Mouse (Mus musculus): ENCODE data around the gene Ces1g. TPM values are rescaled to one million over a fixed set of nuclear protein-coding genes. Genes with fewer than 3 reads are reported as not detected.

Ces1g gene
- polyA plus RNA-seq (2012): not detected in 2 replicates

GRCm38 (mm10) chr8:93337207-93337606, at the start of gene Ces1g:
Ces1g (minus strand) TSS chr8:93337308.
- TF ChIP-seq GATA1 (IDR thresholded peaks at IDR 0.05; ENCODE audit: low read length): no peak
- no peak for TF ChIP-seq TAL1 (IDR thresholded peaks at IDR 0.05; ENCODE audit: low read length)
- H3K27me3 ChIP-seq (ENCODE audit: control insufficient read depth): no peaks in the 10 kb centered on the region
- peaks cover 5% of the 10 kb centered on the region; the same call in 1 of the 2 replicates for H3K9me3 ChIP-seq (ENCODE audit: control insufficient read depth, low read length)
- H3K4me1 ChIP-seq (ENCODE audit: control insufficient read depth): no peaks in the 10 kb centered on the region
- no peaks in the 10 kb centered on the region for H3K36me3 ChIP-seq (ENCODE audit: control insufficient read depth)
- no peak within 1 kb of the TSS for H3K4me3 ChIP-seq (replicated peaks)

GRCm38 (mm10) chr8:93379625-93380024, 42.5 kb upstream of the Ces1g start, which contains the start of gene Ces1h:
Ces1h (minus strand) TSS chr8:93379725.
- Histone ChIP-seq H3K4me3 (replicated peaks) (no peak within 1 kb of the TSS), H3K36me3 (ENCODE audit: control insufficient read depth) (no peaks in the 10 kb centered on the region), H3K27me3 (ENCODE audit: control insufficient read depth) (no peaks in the 10 kb centered on the region), H3K4me1 (ENCODE audit: control insufficient read depth) (no peaks in the 10 kb centered on the region), H3K9me3 (ENCODE audit: control insufficient read depth, low read length) (no peaks in the 10 kb centered on the region)
- TF ChIP-seq GATA1 (IDR thresholded peaks at IDR 0.05; ENCODE audit: low read length): no peak

GRCm38 (mm10) chr8:93369481-93369880, 32.4 kb upstream of the Ces1g start:
- H3K36me3 ChIP-seq (ENCODE audit: control insufficient read depth): no peaks in the 10 kb centered on the region

GRCm38 (mm10) chr8:93360113-93360512, 23.0 kb upstream of the Ces1g start:
- no peaks in the 10 kb centered on the region for H3K27me3 ChIP-seq (ENCODE audit: control insufficient read depth)
- no peaks in the 10 kb centered on the region for H3K4me1 ChIP-seq (ENCODE audit: control insufficient read depth)
- no peaks in the 10 kb centered on the region; the same call in 1 of the 2 replicates for H3K9me3 ChIP-seq (ENCODE audit: control insufficient read depth, low read length)
- no peak overlapping the region for H3K4me3 ChIP-seq (replicated peaks)
- no peaks in the 10 kb centered on the region for H3K36me3 ChIP-seq (ENCODE audit: control insufficient read depth)
- TF ChIP-seq GATA1 (IDR thresholded peaks at IDR 0.05; ENCODE audit: low read length) (no peak), TAL1 (IDR thresholded peaks at IDR 0.05; ENCODE audit: low read length) (no peak)

More at GRCm38 (mm10) chr8:93369481-93369880, 32.4 kb upstream of the Ces1g start:
- TF ChIP-seq GATA1 (IDR thresholded peaks at IDR 0.05; ENCODE audit: low read length) (no peak), TAL1 (IDR thresholded peaks at IDR 0.05; ENCODE audit: low read length) (no peak)
- Histone ChIP-seq H3K27me3 (ENCODE audit: control insufficient read depth) (no peaks in the 10 kb centered on the region), H3K4me3 (replicated peaks) (no peak overlapping the region), H3K4me1 (ENCODE audit: control insufficient read depth) (no peaks in the 10 kb centered on the region), H3K9me3 (ENCODE audit: control insufficient read depth, low read length) (peaks cover 7% of the 10 kb centered on the region)

- H3K36me3 ChIP-seq (ENCODE audit: control insufficient read depth): no peaks in the 10 kb centered on the region
- no peak overlapping the region for H3K4me3 ChIP-seq (replicated peaks)
- H3K4me1 ChIP-seq (ENCODE audit: control insufficient read depth): no peaks in the 10 kb centered on the region
These were observed 2.4 kb upstream of the Ces1g start for GRCm38 (mm10) chr8:93339531-93339930.

GRCm38 (mm10) chr8:93332703-93333102, 4.4 kb downstream of the Ces1g start:
- Histone ChIP-seq H3K4me1 (ENCODE audit: control insufficient read depth) (no peaks in the 10 kb centered on the region), H3K4me3 (replicated peaks) (no peak overlapping the region), H3K36me3 (ENCODE audit: control insufficient read depth) (no peaks in the 10 kb centered on the region), H3K9me3 (ENCODE audit: control insufficient read depth, low read length) (peaks cover 8% of the 10 kb centered on the region; the same call in 1 of the 2 replicates), H3K27me3 (ENCODE audit: control insufficient read depth) (no peaks in the 10 kb centered on the region)
- TF ChIP-seq TAL1 (IDR thresholded peaks at IDR 0.05; ENCODE audit: low read length) (no peak), GATA1 (IDR thresholded peaks at IDR 0.05; ENCODE audit: low read length) (no peak)

More at GRCm38 (mm10) chr8:93339531-93339930, 2.4 kb upstream of the Ces1g start:
- Histone ChIP-seq H3K9me3 (ENCODE audit: control insufficient read depth, low read length) (no peaks in the 10 kb centered on the region; the same call in 1 of the 2 replicates), H3K27me3 (ENCODE audit: control insufficient read depth) (no peaks in the 10 kb centered on the region)
- TF ChIP-seq TAL1 (IDR thresholded peaks at IDR 0.05; ENCODE audit: low read length): no peak
- TF ChIP-seq GATA1 (IDR thresholded peaks at IDR 0.05; ENCODE audit: low read length): no peak

GRCm38 (mm10) chr8:93331151-93331550, 6.0 kb downstream of the Ces1g start:
- Histone ChIP-seq H3K4me3 (replicated peaks) (no peak overlapping the region), H3K9me3 (ENCODE audit: control insufficient read depth, low read length) (peaks cover 8% of the 10 kb centered on the region; the same call in 1 of the 2 replicates)

GRCm38 (mm10) chr8:93325123-93325522, 12.0 kb downstream of the Ces1g start:
- TF ChIP-seq GATA1 (IDR thresholded peaks at IDR 0.05; ENCODE audit: low read length): no peak
- no peak for TF ChIP-seq TAL1 (IDR thresholded peaks at IDR 0.05; ENCODE audit: low read length)
- H3K27me3 ChIP-seq (ENCODE audit: control insufficient read depth): no peaks in the 10 kb centered on the region
- H3K36me3 ChIP-seq (ENCODE audit: control insufficient read depth): no peaks in the 10 kb centered on the region
- no peaks in the 10 kb centered on the region for H3K4me1 ChIP-seq (ENCODE audit: control insufficient read depth)
- H3K9me3 ChIP-seq (ENCODE audit: control insufficient read depth, low read length): peaks cover 9% of the 10 kb centered on the region
- no peak overlapping the region for H3K4me3 ChIP-seq (replicated peaks)

More at GRCm38 (mm10) chr8:93331151-93331550, 6.0 kb downstream of the Ces1g start:
- Histone ChIP-seq H3K27me3 (ENCODE audit: control insufficient read depth) (no peaks in the 10 kb centered on the region), H3K4me1 (ENCODE audit: control insufficient read depth) (no peaks in the 10 kb centered on the region), H3K36me3 (ENCODE audit: control insufficient read depth) (no peaks in the 10 kb centered on the region)
- TF ChIP-seq TAL1 (IDR thresholded peaks at IDR 0.05; ENCODE audit: low read length): no peak
- no peak for TF ChIP-seq GATA1 (IDR thresholded peaks at IDR 0.05; ENCODE audit: low read length)

GRCm38 (mm10) chr8:93317031-93317430, 20.1 kb downstream of the Ces1g start:
- Histone ChIP-seq H3K9me3 (ENCODE audit: control insufficient read depth, low read length) (peaks cover 3% of the 10 kb centered on the region; the same call in 1 of the 2 replicates), H3K27me3 (ENCODE audit: control insufficient read depth) (no peaks in the 10 kb centered on the region), H3K36me3 (ENCODE audit: control insufficient read depth) (no peaks in the 10 kb centered on the region), H3K4me3 (replicated peaks) (no peak overlapping the region), H3K4me1 (ENCODE audit: control insufficient read depth) (no peaks in the 10 kb centered on the region)
- TF ChIP-seq TAL1 (IDR thresholded peaks at IDR 0.05; ENCODE audit: low read length) (no peak), GATA1 (IDR thresholded peaks at IDR 0.05; ENCODE audit: low read length) (no peak)

- Histone ChIP-seq H3K36me3 (ENCODE audit: control insufficient read depth) (no peaks in the 10 kb centered on the region), H3K27me3 (ENCODE audit: control insufficient read depth) (no peaks in the 10 kb centered on the region), H3K9me3 (ENCODE audit: control insufficient read depth, low read length) (peaks cover 3% of the 10 kb centered on the region; the same call in 1 of the 2 replicates), H3K4me3 (replicated peaks) (no peak overlapping the region), H3K4me1 (ENCODE audit: control insufficient read depth) (no peaks in the 10 kb centered on the region)
- TF ChIP-seq GATA1 (IDR thresholded peaks at IDR 0.05; ENCODE audit: low read length) (no peak), TAL1 (IDR thresholded peaks at IDR 0.05; ENCODE audit: low read length) (no peak)
These were observed 21.6 kb downstream of the Ces1g start for GRCm38 (mm10) chr8:93315557-93315956.

Data from erythroblast, embryonic 14.5 days (primary cell).